Mouse (Mus musculus): ENCODE measurements at regions not wholly inside any gene's neighbourhood (a gene's known extent, or its start where the extent isn't known, plus 50 kb on each side); places are given as distances from the start of the nearest gene placed in this dataset.

DNA sequence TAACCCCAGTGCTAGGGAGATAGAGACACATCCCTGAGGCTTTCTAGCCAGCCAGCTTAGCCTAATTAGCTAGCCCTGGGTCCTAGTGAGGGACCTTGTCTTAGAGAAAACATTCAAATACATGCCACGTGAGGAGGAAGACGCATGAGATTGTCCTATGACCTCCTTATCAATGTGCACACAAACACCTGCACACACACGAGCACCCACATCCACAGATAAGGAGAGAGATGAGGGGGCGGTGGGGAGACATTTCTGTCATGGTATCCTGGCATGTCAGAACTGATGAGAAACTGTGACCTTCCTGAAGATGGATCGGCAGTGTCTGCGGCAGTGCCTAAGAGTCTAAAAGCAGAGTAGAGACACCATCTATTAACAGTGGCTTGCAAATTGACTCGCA is 180.8 kb upstream of the Rad23b start:
- H3K27ac ChIP-seq (ENCODE audit: low read depth): no peak overlapping the region
- H3K4me1 ChIP-seq (ENCODE audit: insufficient read depth): no peaks in the 10 kb centered on the region
- H3K36me3 ChIP-seq (replicated peaks; ENCODE audit: insufficient read depth, low read length): no peaks in the 10 kb centered on the region
- WGBS (ENCODE audit: insufficient replicate concordance): 46% methylated on average over 7 of the region's 7 CpGs
- TF ChIP-seq EP300 (IDR thresholded peaks at IDR 0.05; ENCODE audit: low read depth) (no peak), CTCF (IDR thresholded peaks at IDR 0.05; ENCODE audit: low read depth) (no peak)
- DNase-seq (no peak), ATAC-seq (no peak)
- no peaks in the 10 kb centered on the region for H3K9me3 ChIP-seq (ENCODE audit: low read length)
- no peak overlapping the region for H3K4me2 ChIP-seq (ENCODE audit: low read depth, low read length)
- H3K4me3 ChIP-seq (ENCODE audit: low read depth, low read length): no peak overlapping the region
- no peak overlapping the region for H3K9ac ChIP-seq (replicated peaks)
- H3K27me3 ChIP-seq (ENCODE audit: insufficient read depth, low read length): no peaks in the 10 kb centered on the region

GRCm38 (mm10) chr4:55172334-55172891 is 177.4 kb upstream of the Rad23b start:
- DNase-seq (no peak), ATAC-seq (no peak)
- H3K9me3 ChIP-seq (ENCODE audit: low read length): no peaks in the 10 kb centered on the region
- no peak overlapping the region for H3K27ac ChIP-seq (ENCODE audit: low read depth)
- H3K9ac ChIP-seq (replicated peaks): no peak overlapping the region
- no peak overlapping the region for H3K4me2 ChIP-seq (ENCODE audit: low read depth, low read length)
- no peak for TF ChIP-seq EP300 (IDR thresholded peaks at IDR 0.05; ENCODE audit: low read depth)
- no peak for TF ChIP-seq CTCF (IDR thresholded peaks at IDR 0.05; ENCODE audit: low read depth)
- no peaks in the 10 kb centered on the region for H3K36me3 ChIP-seq (replicated peaks; ENCODE audit: insufficient read depth, low read length)
- H3K27me3 ChIP-seq (ENCODE audit: insufficient read depth, low read length): no peaks in the 10 kb centered on the region
- H3K4me1 ChIP-seq (ENCODE audit: insufficient read depth): no peaks in the 10 kb centered on the region
- WGBS (ENCODE audit: insufficient replicate concordance): 80% methylated on average over 6 of the region's 6 CpGs
- no peak overlapping the region for H3K4me3 ChIP-seq (ENCODE audit: low read depth, low read length)

DNA sequence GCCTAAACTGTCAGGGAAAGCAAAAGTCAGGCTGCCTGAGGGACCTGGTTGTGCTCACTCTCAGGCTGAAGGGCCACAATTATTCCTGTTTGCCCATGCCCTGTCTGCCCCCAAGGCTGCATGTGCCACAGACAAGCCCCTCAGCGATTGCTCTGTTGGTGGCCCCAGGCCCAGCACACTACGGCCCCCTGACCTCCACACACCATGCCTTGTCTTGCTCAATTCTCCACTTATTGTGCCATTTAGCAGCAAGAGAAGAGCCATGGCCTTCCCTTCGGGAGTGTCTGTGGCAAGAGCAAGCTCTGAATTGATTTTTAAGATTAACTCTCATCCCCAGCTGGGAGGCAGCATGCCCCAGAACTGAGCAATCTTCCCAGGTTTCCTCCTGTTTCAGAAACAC is 173.8 kb upstream of the Rad23b start:
- no peak for TF ChIP-seq EP300 (IDR thresholded peaks at IDR 0.05; ENCODE audit: low read depth)
- TF ChIP-seq CTCF (IDR thresholded peaks at IDR 0.05; ENCODE audit: low read depth): no peak
- no peak for DNase-seq
- 67% methylated on average over 3 of the region's 3 CpGs for WGBS (ENCODE audit: insufficient replicate concordance)

GRCm38 (mm10) chr4:55179456-55179855 is 170.4 kb upstream of the Rad23b start:
- Histone ChIP-seq H3K36me3 (replicated peaks; ENCODE audit: insufficient read depth, low read length) (no peaks in the 10 kb centered on the region), H3K4me1 (ENCODE audit: insufficient read depth) (no peaks in the 10 kb centered on the region), H3K9me3 (ENCODE audit: low read length) (no peaks in the 10 kb centered on the region), H3K4me2 (ENCODE audit: low read depth, low read length) (no peak overlapping the region), H3K27ac (ENCODE audit: low read depth) (no peak overlapping the region), H3K9ac (replicated peaks) (no peak overlapping the region), H3K4me3 (ENCODE audit: low read depth, low read length) (no peak overlapping the region), H3K27me3 (ENCODE audit: insufficient read depth, low read length) (no peaks in the 10 kb centered on the region)
- TF ChIP-seq EP300 (IDR thresholded peaks at IDR 0.05; ENCODE audit: low read depth) (no peak), CTCF (IDR thresholded peaks at IDR 0.05; ENCODE audit: low read depth) (no peak)
- ATAC-seq (no peak), DNase-seq (no peak)
- 54% methylated on average over 2 of the region's 2 CpGs for WGBS (ENCODE audit: insufficient replicate concordance)

More for the DNA sequence above, 173.8 kb upstream of the Rad23b start:
- Histone ChIP-seq H3K27me3 (ENCODE audit: insufficient read depth, low read length) (no peaks in the 10 kb centered on the region), H3K36me3 (replicated peaks; ENCODE audit: insufficient read depth, low read length) (no peaks in the 10 kb centered on the region), H3K27ac (ENCODE audit: low read depth) (no peak overlapping the region), H3K4me2 (ENCODE audit: low read depth, low read length) (no peak overlapping the region), H3K4me1 (ENCODE audit: insufficient read depth) (no peaks in the 10 kb centered on the region), H3K9ac (replicated peaks) (no peak overlapping the region), H3K4me3 (ENCODE audit: low read depth, low read length) (no peak overlapping the region), H3K9me3 (ENCODE audit: low read length) (no peaks in the 10 kb centered on the region)
- ATAC-seq: no peak

GRCm38 (mm10) chr4:55183519-55183918 is 166.3 kb upstream of the Rad23b start:
- H3K27me3 ChIP-seq (ENCODE audit: insufficient read depth, low read length): no peaks in the 10 kb centered on the region
- DNase-seq (no peak), ATAC-seq (no peak)
- H3K4me1 ChIP-seq (ENCODE audit: insufficient read depth): no peaks in the 10 kb centered on the region
- 68% methylated on average over 3 of the region's 3 CpGs for WGBS (ENCODE audit: insufficient replicate concordance)
- H3K4me2 ChIP-seq (ENCODE audit: low read depth, low read length): no peak overlapping the region
- H3K9me3 ChIP-seq (ENCODE audit: low read length): no peaks in the 10 kb centered on the region
- no peaks in the 10 kb centered on the region for H3K36me3 ChIP-seq (replicated peaks; ENCODE audit: insufficient read depth, low read length)
- no peak overlapping the region for H3K27ac ChIP-seq (ENCODE audit: low read depth)
- TF ChIP-seq EP300 (IDR thresholded peaks at IDR 0.05; ENCODE audit: low read depth): no peak
- TF ChIP-seq CTCF (IDR thresholded peaks at IDR 0.05; ENCODE audit: low read depth): no peak
- no peak overlapping the region for H3K9ac ChIP-seq (replicated peaks)
- no peak overlapping the region for H3K4me3 ChIP-seq (ENCODE audit: low read depth, low read length)

GRCm38 (mm10) chr4:55188716-55189115 is 161.1 kb upstream of the Rad23b start:
- 76% methylated on average over 7 of the region's 7 CpGs for WGBS (ENCODE audit: insufficient replicate concordance)
- DNase-seq: no peak
- Histone ChIP-seq H3K4me3 (ENCODE audit: low read depth, low read length) (no peak overlapping the region), H3K9ac (replicated peaks) (no peak overlapping the region), H3K27ac (ENCODE audit: low read depth) (no peak overlapping the region), H3K27me3 (ENCODE audit: insufficient read depth, low read length) (no peaks in the 10 kb centered on the region), H3K4me1 (ENCODE audit: insufficient read depth) (no peaks in the 10 kb centered on the region), H3K4me2 (ENCODE audit: low read depth, low read length) (no peak overlapping the region), H3K9me3 (ENCODE audit: low read length) (no peaks in the 10 kb centered on the region), H3K36me3 (replicated peaks; ENCODE audit: insufficient read depth, low read length) (no peaks in the 10 kb centered on the region)
- TF ChIP-seq EP300 (IDR thresholded peaks at IDR 0.05; ENCODE audit: low read depth): no peak
- TF ChIP-seq CTCF (IDR thresholded peaks at IDR 0.05; ENCODE audit: low read depth): no peak
- ATAC-seq: no peak

GRCm38 (mm10) chr4:55190586-55190985 is 159.3 kb upstream of the Rad23b start:
- no peak overlapping the region for H3K9ac ChIP-seq (replicated peaks)
- no peak for ATAC-seq
- no peak overlapping the region for H3K4me2 ChIP-seq (ENCODE audit: low read depth, low read length)
- TF ChIP-seq CTCF (IDR thresholded peaks at IDR 0.05; ENCODE audit: low read depth) (no peak), EP300 (IDR thresholded peaks at IDR 0.05; ENCODE audit: low read depth) (no peak)
- no peaks in the 10 kb centered on the region for H3K4me1 ChIP-seq (ENCODE audit: insufficient read depth)
- 77% methylated on average over 6 of the region's 6 CpGs for WGBS (ENCODE audit: insufficient replicate concordance)
- H3K27me3 ChIP-seq (ENCODE audit: insufficient read depth, low read length): no peaks in the 10 kb centered on the region
- H3K27ac ChIP-seq (ENCODE audit: low read depth): no peak overlapping the region
- H3K4me3 ChIP-seq (ENCODE audit: low read depth, low read length): no peak overlapping the region
- no peaks in the 10 kb centered on the region for H3K9me3 ChIP-seq (ENCODE audit: low read length)
- no peaks in the 10 kb centered on the region for H3K36me3 ChIP-seq (replicated peaks; ENCODE audit: insufficient read depth, low read length)
- no peak for DNase-seq

All from liver, postnatal 0 days (tissue).